Mouse (Mus musculus): ENCODE data around the gene Elmsan1.

Elmsan1 gene

GRCm38 (mm10) chr12:84192741-84193641, 25.7 kb downstream of the Elmsan1 start:
- DNase-seq (ENCODE audit: low spot score), result peak; percentile 49

DNA sequence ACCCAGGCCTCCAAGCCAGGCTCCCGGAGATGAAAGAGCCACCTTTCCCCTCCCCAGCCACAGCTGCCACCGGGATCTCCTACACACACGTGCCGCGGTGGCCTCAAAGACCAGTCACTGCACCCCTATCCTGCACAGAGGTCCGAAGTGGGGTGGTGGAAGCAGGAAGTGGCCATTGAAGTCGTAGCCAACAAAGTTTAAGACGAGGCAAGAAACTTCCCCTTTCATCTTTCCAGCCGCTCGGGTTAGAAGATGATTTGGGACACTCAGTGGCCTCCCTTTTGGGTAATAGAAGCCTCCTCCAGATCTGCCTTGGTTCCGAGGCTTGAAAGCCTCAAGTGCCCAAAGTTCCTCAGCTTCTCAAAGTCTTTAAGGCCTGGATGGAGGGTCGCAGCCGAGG, 26.4 kb downstream of the Elmsan1 start:
- no peak for DNase-seq (ENCODE audit: low spot score)

DNA sequence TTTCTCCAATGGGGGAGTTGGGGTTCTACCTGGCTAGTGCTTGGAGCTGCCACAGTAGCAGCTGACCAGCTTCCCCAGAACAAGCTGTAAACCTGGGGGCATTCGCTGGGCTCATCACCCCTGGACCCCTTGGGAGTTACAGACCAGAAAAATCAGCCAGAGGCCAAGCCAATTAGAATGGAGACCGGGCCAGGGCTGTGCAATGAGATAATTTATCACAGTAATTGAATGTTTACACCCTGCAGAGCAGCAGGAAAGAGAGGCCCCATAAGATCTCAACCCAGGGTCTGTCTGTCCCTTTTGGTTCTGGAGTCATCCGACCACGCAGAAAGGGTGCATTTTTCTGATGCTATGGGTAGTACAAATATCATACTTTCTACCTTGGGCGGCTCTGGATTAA, 26.9 kb downstream of the Elmsan1 start:
- DNase-seq (ENCODE audit: low spot score), result no peak

GRCm38 (mm10) chr12:84191190-84191589, 27.5 kb downstream of the Elmsan1 start:
- DNase-seq (ENCODE audit: low spot score), result no peak

GRCm38 (mm10) chr12:84190151-84190820, 28.4 kb downstream of the Elmsan1 start:
- DNase-seq (ENCODE audit: low spot score), result no peak

DNA sequence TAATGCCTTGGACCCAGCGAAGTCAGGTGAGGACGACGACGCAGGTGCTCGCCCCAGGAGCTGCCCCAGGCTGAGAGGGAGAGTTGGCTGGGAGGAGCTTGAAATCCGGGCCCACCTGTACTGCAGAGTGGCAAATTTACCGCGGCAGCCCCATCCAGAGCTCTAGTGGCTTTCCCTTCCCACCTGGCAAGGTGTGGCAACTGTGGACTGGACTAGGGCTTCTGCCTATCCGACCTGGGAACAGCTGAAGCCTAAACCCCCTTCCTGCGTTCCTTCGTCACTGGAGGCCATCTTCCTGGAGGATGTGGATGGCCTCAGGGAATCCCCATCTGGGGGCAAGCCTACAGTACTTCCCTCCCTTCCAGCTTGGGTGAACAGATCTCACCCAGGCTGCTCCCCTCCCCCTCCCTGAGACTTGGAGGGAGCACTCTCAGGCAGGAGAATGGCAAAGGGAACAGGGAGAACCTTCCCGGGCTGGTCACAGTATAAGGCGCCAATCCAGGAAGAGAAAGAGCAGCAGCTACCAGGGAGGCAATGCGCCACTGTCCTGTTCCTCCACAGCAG, 29.7 kb downstream of the Elmsan1 start:
- DNase-seq (ENCODE audit: low spot score), result no peak

GRCm38 (mm10) chr12:84187752-84188601, 30.7 kb downstream of the Elmsan1 start:
- DNase-seq (ENCODE audit: low spot score), result no peak

GRCm38 (mm10) chr12:84186950-84187349, 31.7 kb downstream of the Elmsan1 start:
- DNase-seq (ENCODE audit: low spot score), result no peak

GRCm38 (mm10) chr12:84186536-84186935, 32.1 kb downstream of the Elmsan1 start:
- DNase-seq (ENCODE audit: low spot score), result no peak

GRCm38 (mm10) chr12:84185547-84185946, 33.1 kb downstream of the Elmsan1 start:
- DNase-seq (ENCODE audit: low spot score), result no peak

DNA sequence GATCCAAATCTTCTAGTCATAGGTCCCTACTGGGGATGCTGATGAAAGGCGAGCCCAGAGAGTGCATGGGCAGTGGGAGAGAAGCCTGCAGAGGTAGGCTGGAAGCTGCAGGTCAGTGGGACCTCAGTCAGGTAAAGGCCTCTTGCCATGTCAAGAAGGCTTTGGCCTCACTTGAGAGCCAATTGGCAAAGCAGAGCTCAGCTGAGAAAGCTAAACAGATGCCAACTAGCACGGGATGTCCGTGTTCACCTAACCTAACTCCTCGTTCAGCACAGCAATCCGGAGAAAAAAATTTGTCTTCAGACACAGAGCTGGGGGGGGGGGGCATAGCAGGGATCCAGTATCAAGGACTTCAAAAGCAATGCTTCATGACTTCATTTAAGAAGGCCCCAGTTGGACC, 33.7 kb downstream of the Elmsan1 start:
- DNase-seq (ENCODE audit: low spot score), result no peak

- DNase-seq (ENCODE audit: low spot score), result no peak
These were observed 36.7 kb downstream of the Elmsan1 start for GRCm38 (mm10) chr12:84181999-84182398.

DNA sequence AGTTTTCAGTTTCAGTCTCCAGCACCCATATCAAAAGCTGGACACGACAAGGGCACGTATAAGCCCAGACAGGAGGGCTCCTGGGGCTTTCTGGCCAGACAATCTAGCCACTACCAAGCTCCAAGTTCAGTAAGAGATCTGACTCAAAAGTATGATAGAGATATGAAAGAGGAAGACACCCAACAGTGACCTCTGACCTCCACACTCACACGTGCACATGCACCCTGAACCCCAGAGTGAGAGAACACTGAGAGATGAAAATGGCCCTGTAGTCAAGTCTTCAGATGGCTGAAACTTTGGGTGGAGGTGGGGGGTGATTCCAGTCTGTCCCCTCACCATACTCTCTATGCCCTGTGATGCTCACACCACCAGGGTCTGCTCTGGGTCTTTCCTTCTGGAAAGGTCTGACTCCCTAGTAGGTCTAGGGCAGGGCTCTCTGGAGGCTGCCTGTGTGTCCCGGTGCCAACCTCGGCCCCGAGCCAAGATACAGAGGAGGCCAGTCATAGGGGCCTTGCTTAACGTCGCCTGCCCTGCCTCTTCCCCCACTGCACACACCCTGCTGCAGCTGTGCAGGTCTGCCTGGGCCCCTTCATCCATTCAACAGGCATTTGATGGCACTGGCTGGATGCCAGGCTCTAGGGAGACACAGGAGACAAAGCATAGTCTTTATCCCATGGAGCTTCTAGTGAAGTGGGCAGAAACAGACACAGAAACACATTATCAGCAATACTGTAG, 37.8 kb downstream of the Elmsan1 start:
- peak; percentile 66 for DNase-seq (ENCODE audit: low spot score)

GRCm38 (mm10) chr12:84180090-84180489, 38.6 kb downstream of the Elmsan1 start:
- DNase-seq (ENCODE audit: low spot score), result no peak

DNA sequence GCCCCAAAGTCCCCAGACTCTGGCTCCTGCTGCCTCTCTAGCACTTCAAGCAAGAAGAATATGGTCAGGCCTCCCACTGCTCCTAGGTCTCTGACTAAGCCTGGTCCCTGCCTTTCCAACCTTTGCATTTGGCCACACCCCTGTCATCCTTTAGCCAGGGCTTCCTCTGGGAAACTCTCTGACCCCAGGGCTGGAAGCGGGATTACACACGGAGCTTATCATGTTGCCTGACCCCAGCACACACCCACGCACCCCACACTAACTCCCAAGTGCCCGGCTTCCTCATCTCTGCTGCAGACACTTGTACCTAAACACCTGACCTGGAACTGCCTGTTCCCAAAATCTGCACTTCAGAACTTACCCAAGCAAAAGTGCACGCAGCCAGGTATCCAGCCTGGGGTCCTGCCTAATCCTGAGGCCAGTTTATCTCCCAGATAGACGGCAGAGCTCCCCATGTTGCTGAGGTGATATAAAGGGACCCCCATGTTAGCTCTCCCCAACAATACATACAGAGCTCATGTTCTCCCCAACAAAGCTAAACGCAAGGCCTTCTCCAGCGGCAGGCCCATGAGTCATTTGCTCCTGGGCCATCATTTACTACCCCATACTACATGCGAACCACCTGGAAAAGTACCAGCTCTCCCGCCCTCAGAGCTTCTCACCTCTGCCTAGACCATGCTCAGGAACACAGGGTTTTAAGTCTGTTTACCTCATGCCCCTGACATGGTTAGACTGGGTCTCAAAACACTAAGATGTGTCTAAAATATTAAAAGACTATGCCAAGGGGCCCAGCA, 39.8 kb downstream of the Elmsan1 start:
- no peak for DNase-seq (ENCODE audit: low spot score)

GRCm38 (mm10) chr12:84178052-84178451, 40.6 kb downstream of the Elmsan1 start:
- DNase-seq (ENCODE audit: low spot score), result no peak

DNA sequence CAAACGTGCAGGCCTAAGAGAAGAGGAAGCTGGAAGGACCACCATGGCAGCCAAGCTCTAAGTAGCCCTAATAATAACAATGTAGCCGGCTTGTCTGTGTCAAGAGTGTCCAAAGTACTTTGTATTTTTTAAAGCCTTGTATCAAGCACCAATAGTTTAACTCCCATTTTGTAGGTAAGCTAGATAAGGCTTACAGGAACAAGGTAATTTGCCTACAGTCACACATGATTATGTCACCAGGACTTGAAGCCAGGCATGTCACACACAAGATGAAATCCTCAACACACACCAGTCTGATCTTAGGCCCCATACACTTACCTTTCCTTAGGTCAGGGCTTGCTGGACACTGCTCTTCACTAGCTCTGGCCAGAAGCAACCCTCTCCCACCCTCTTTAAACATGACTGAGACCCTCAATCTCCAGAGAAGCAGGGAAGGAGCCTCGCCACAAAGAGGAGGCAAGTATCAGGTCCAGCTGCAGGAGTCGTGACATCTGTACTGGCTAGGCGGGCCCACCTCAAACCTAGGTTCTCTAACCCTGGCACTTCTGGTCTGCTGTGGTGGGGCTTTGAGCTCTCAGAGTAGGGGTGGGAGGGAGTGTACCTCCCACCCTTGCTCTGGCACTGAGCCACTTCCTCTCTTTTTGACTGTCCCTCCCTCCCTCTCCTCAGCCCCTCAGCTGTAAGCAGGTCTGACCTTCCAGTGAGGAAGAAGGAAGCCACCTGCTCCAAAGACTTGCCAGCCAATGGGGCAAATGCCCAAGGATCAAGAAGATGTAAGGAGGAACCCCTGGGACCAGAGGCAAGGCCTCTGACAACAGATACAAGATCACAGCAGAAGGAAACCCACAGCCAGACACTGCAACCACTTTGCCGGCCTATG, 41.6 kb downstream of the Elmsan1 start:
- DNase-seq (ENCODE audit: low spot score), result no peak

DNA sequence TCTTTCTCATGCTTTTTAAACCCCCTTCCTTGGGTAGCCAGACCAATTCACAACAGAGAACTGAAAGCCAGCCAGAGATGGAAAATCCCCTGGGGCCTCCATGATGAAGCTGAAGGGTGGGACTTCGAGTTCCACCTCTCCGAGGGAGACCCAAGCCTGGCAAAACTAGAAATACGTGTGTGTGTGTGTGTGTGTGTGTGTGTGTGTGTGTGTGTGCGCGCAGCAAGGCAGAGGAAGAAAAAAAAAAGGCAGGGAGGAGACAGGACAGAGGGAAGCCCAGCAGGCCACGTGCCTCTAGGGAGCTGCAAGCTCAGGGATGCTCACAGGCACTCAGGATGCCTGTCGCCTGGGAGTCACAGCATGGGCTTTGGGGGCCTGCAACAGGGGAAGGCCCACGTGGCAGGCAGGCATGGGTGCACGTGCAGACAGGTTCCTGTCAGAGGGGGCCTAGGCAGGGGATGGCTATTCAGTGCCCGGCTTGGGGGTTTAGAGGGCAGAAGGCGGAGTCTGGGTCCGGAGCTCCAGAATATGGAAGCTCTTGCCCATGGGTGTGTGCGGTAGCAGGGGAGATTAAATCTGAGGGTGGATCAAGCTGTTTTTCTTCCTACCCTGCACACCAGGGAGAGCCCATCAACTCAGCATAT, 42.4 kb downstream of the Elmsan1 start:
- DNase-seq (ENCODE audit: low spot score), result no peak

DNA sequence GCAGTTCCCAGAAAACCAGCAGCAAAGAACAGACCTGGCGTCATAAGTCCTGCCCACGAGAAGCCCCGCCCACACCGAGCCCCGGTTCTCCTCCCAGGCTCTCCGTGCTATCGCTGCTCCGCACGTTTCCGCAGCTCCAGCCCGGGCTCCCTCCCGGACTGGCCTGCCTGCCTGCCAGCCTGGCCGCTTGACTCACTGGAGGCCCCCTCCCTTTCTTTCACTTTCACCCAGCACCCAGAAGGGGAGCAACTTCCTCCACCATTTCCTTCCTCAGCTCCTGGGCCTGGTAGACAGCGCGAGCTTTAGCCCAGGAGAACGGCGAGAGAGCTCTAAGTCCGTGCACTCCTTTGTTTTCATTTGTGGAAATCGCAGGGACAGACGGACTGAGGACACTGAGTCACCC, 43.0 kb downstream of the Elmsan1 start:
- peak; percentile 66 for DNase-seq (ENCODE audit: low spot score)

Measured in ovary, postnatal 10 days (tissue).